Mouse (Mus musculus) c-Kit-positive CD71-negative TER-119-negative erythroid progenitor cells, embryonic 14.5 days (primary cell): ENCODE measurements around the gene N4bp2.

Experiments
- DNase-seq: peaks from one replicate; pipeline ENCODE4 v3.0.0-alpha.2; 2013; ENCODE audit warnings: low read depth

N4bp2 gene

GRCm38 (mm10) chr5:65863349-65863749 lies 100.0 kb downstream of the N4bp2 start:
- peak; percentile 81 for DNase-seq

DNA sequence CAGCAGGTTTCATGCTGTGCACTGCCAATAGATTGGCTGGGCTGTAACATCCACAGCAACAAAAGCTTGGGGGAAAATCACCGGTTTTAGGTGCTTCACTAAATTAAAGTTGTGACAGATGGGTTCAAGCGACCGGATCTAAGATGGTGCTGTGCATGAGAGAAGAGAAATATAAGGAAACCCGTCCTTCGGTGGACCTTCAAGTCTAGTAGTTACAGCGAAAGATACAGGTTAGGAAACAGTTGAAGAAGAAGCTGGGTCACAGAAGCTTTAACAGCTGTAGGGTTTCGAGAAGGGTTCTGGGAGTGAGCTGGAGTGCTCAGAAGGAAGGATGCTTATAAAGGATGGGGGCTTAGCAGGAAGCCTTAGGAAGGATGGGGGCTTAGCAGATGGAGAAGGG lies 101.2 kb downstream of the N4bp2 start:
- no peak for DNase-seq

DNA sequence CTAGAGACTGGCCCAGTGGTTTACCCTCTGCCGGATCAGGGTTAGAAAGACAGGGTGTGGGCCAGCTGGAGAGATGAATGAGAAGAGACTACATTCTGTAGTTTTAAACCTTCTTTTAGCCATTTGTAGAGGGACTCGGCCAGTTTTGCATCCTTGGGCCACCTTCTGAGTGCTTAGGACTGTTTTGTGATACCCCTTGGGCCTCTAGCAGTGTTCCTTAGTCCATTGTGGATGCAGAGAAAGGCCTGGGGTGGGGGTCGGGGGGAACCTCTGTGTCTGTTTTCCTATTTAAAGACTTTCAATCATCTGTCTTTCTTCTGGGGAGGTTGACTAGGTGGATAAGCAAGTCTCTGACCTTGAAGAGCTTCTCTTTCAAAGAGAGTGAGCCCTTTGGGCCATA lies 101.6 kb downstream of the N4bp2 start:
- DNase-seq = no peak

DNA sequence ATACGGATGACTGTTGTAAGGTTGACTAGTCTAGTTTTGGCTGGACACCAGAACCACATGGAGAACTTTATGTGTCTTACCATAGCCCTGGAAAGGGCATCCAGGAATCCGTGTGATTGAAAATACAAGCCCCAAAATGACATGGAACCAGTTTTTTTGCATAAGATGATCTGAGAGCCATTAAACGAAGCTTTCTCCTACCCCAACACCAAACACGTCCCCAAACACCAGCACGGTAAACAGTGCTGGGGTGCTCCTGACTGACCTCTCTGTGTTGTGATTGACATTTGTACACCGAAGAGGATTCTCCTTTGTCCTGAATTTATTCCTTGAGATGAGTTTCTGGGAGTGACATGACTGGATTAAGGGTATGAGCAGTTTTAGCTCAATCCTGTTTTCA lies 103.3 kb downstream of the N4bp2 start:
- no peak for DNase-seq

GRCm38 (mm10) chr5:65867380-65868116 lies 104.2 kb downstream of the N4bp2 start:
- DNase-seq = no peak

- no peak for DNase-seq
Measured at GRCm38 (mm10) chr5:65868419-65868818, 105.1 kb downstream of the N4bp2 start.

- no peak for DNase-seq
Measured at GRCm38 (mm10) chr5:65869660-65870059, 106.3 kb downstream of the N4bp2 start.

DNA sequence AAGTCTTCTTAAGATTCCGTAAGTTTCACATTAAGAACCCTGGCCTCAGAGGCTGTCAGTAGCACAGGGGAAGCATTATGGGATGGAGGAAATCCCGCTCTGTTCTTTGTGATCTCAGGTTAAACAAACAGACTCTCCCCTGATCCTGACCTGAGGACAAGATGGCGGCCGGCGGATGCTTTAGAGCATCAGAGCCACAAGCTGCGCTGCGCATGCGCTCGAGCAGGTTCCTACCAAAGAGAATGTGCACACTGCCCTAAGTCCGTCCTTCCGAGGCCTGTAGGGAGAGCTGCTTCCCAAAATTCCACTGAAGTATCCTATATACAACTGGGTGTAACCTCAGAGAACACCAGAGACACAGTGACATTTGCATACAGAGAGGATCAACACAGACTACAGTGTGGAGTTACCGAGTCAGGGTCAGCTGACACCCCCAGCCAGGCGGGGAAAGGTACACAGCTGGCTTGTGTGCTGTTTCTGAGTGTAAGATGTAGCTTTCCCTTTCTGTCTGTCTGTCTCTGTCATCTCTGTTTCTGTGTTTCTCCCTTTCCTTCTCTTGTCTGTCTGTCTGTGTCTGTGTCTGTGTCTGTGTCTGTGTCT lies 108.1 kb downstream of the N4bp2 start:
- no peak for DNase-seq

- DNase-seq = no peak
Measured at GRCm38 (mm10) chr5:65873212-65873611, 109.9 kb downstream of the N4bp2 start.

GRCm38 (mm10) chr5:65875269-65875668 lies 111.9 kb downstream of the N4bp2 start:
- DNase-seq = no peak

GRCm38 (mm10) chr5:65878367-65878766 lies 115.0 kb downstream of the N4bp2 start:
- no peak for DNase-seq
